ENCODE assay signal across 2 mouse cellular contexts in the genomic region with DNA sequence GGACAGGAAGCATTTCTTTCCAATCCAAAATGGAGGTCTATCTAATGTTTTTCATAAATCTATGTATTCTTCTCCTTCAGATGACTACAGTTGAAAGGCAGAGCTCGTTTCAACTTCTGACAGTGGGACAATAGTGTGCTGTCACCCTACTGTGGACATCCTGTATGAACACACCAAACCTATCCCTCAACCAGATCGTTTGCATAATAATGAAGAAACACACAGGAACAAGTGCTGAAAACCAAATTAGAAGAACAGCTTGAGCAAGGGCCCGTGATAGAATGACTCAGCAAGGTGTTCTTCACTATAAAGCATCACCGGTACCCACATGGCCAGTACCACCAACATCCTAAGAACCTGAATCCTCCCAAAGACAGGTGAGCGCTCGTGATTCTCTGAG. TPM values are rescaled to one million over a fixed set of nuclear protein-coding genes. Genes with fewer than 3 reads are reported as not detected.
"Had no signal": no experiment of that assay in that cellular context is flagged by ENCODE, and none has a peak within 500 bp of the region (broad histone marks: within the 10 kb centered on the region; RNA-seq: fewer than 3 reads in every experiment).

No protein-coding gene starts in this region.

RNA-seq across cellular contexts. Expression of a gene that starts 32.6 kb away (rescaled TPM):
- total RNA-seq: common myeloid progenitor, adult 5-6 weeks had no signal
- polyA plus RNA-seq: erythroblast, embryonic 14.5 days had no signal

RNA-seq across cellular contexts. Expression of a gene that starts 33.2 kb away (rescaled TPM):
- total RNA-seq: common myeloid progenitor, adult 5-6 weeks had no signal
- polyA plus RNA-seq: erythroblast, embryonic 14.5 days had no signal
